Mouse (Mus musculus) heart, adult 2 months (tissue): ENCODE data around the gene Rnf149.
"Not testable (repeated sequence)": the region's sequence is repeated elsewhere in the genome, so short reads cannot be mapped to it uniquely, and the experiment has no call there.

Source experiments
- CTCF ChIP-seq: fragments of 200-600 bp; IDR thresholded peaks from 2 replicates; pipeline ENCODE4 v1.8.1; 2022; ENCODE audit warnings: antibody characterized with exemption, mild to moderate bottlenecking, moderate library complexity
- EP300 ChIP-seq: fragments of 200-500 bp; IDR thresholded peaks from 2 replicates; pipeline ENCODE4 v1.6.1; 2011; ENCODE audit warnings: low read depth, low read length, control low read depth; ENCODE audit not compliant: insufficient read depth

DNA sequence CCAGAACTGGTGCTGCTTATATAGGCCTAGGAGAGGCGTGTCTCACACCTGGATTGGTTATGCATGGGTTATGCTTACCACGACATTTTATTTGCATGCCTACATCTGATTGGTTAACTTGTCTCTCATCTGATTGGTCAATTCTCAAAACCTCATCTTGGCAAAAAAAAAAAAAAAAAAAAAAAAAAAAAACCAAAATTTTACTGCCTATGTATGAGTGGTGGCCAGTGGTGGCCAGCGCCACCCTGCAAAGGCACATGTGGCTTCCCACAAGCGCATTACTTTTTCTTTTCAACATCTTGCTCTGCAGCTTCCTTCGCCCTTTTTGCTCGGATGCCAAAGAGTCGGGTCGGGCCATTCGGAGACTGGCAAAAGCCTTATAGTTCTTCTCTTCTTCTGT, 19.9 kb upstream of the Rnf149 start:
- TF ChIP-seq CTCF, EP300: not testable (repeated sequence)
